Mouse (Mus musculus) bone marrow macrophage, adult 2 months (primary cell): ENCODE results near the gene Gnb2.

Experiments
- CTCF ChIP-seq: IDR thresholded peaks from 2 replicates; pipeline ENCODE4 v1.5.1; 2012; ENCODE audit warnings: low read depth, mild to moderate bottlenecking, low read length, moderate library complexity
- POLR2A ChIP-seq: IDR thresholded peaks from 2 replicates; pipeline ENCODE4 v1.6.1; 2012; ENCODE audit warnings: mild to moderate bottlenecking, low read depth, low read length, borderline replicate concordance

GRCm38 (mm10) chr5:137535318-137535717, 2.0 kb upstream of the Gnb2 start:
- TF ChIP-seq POLR2A (no peak), CTCF (no peak)
